Mouse (Mus musculus) spleen, adult 2 months (tissue): ENCODE results near the gene Dgcr2. TPM values are rescaled to one million over a fixed set of nuclear protein-coding genes. Genes with fewer than 3 reads are reported as not detected.
A peak's percentile ranks its signal among the peaks of the same experiment; 100 is the strongest.

Experiments used
- DNase-seq, 2 experiments: peaks; one replicate each; pipeline versions ENCODE4 v3.0.0 to v3.0.0-alpha.2; 2012 to 2021; ENCODE audit warnings: low spot score in 2 of 2, low read depth in 1 of 2
- H3K27ac ChIP-seq: fragments of 200-500 bp; 2 replicates; pipeline ENCODE4 v1.5.1; 2012; ENCODE audit warnings: low read length, inconsistent platforms; ENCODE audit not compliant: insufficient read depth
- H3K27me3 ChIP-seq: fragments of 200-500 bp; 2 replicates; pipeline ENCODE4 v1.6.1; 2012; ENCODE audit warnings: mild to moderate bottlenecking, moderate library complexity, low read length, inconsistent platforms; ENCODE audit not compliant: control insufficient read depth, insufficient read depth
- H3K36me3 ChIP-seq: fragments of 200-500 bp; 2 replicates; pipeline ENCODE4 v1.6.1; 2012; ENCODE audit warnings: mild to moderate bottlenecking, low read length, inconsistent platforms; ENCODE audit not compliant: control insufficient read depth, insufficient read depth
- H3K4me1 ChIP-seq: fragments of 200-500 bp; 2 replicates; pipeline ENCODE4 v1.6.1; 2011; ENCODE audit warnings: inconsistent platforms; ENCODE audit not compliant: control insufficient read depth, insufficient read depth, insufficient read length
- H3K4me3 ChIP-seq: fragments of 200-500 bp; 2 replicates; pipeline ENCODE4 v1.5.1; 2011; ENCODE audit warnings: mild to moderate bottlenecking, inconsistent platforms; ENCODE audit not compliant: insufficient read depth, insufficient read length; ENCODE audit errors: extremely low read depth
- CTCF ChIP-seq: fragments of 200-500 bp; IDR thresholded peaks from 2 replicates; pipeline ENCODE4 v1.5.1; 2011; ENCODE audit warnings: mild to moderate bottlenecking, inconsistent platforms; ENCODE audit not compliant: insufficient read depth, insufficient read length, insufficient replicate concordance; ENCODE audit errors: extremely low read depth
- POLR2A ChIP-seq: fragments of 200-500 bp; IDR thresholded peaks from 2 replicates; pipeline ENCODE4 v1.6.1; 2011; ENCODE audit warnings: low read depth, low read length, inconsistent platforms
- WGBS: fragments of 180-500 bp; shearing (Covaris S2); methylation state at CpG from one replicate; pipeline ENCODE4 v1.1.7; 2018; 5-methylcytosine and 5-hydroxymethylcytosine counted together
- polyA plus RNA-seq: library from polyadenylated mRNA; depleted of rRNA; stranded (reverse); fragments of >200 nt; gene quantifications from 2 replicates; pipeline ENCODE4 v1.2.3, GENCODE M21; 2012

The Dgcr2 gene
- polyA plus RNA-seq, 1 experiment = 57.7 TPM

DNA sequence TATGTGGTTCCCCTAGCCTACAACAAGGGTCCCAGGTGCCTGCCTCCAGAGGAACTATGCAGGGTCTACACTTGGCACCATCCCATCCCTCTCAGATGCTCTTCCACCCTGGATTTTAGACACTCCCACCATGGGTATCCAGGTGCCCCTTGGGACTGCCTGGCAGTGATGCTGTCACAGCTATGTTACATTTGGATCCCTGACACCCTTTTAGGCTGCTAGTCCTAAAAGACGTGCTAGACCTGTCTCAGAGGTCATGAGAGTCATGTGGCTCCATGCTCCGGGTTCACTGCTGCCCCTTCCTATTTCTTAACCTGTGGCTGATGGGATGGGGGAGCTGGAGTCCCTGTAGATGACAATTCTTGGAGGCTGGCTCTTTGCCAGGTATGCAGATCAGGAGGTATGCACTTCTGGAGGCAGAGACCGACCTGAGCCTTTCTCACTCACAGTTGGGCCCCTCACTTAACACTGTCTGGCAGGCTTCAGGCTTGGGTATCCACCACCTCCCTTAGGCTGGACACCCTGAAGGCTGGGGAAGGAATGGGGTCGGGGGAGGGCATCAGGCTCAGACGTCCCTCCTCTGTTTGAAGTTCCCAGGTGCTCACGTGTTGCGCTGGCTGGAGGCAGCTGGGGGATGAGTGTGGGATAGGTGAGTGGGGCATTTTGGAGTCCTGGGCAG is 96.4 kb downstream of the Dgcr2 start:
- no peak overlapping the region for H3K4me3 ChIP-seq
- WGBS = 24% methylated on average over 7 of the region's 7 CpGs
- peaks cover 28% of the 10 kb centered on the region for H3K4me1 ChIP-seq
- no peak for DNase-seq
- peaks cover 47% of the 10 kb centered on the region for H3K27me3 ChIP-seq
- no peak overlapping the region for H3K27ac ChIP-seq
- TF ChIP-seq CTCF = no peak
- no peak for TF ChIP-seq POLR2A
- H3K36me3 ChIP-seq = no peaks in the 10 kb centered on the region

DNA sequence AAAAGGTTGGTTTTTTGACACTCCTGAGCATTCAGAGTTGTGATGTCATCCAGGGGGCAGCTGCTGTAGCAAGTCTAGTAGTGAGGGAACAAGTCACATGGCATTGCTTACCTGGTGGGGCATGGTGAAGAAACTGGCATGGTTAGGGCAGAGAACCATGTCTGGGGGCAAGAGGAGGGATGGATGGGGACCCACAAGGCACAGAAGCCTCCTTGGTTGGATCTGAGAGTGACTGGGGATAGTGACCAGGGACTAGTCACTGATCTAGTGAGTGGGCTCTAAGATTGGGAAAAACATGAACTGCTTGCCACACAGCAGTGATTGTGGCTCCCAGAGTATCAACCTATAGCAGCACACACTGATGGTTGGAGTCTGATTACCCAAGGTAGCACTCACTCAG is 98.8 kb downstream of the Dgcr2 start:
- no peak overlapping the region for H3K4me3 ChIP-seq
- no peaks in the 10 kb centered on the region for H3K36me3 ChIP-seq
- peaks cover 41% of the 10 kb centered on the region for H3K27me3 ChIP-seq
- no peak for TF ChIP-seq CTCF
- TF ChIP-seq POLR2A = no peak
- peaks cover 22% of the 10 kb centered on the region for H3K4me1 ChIP-seq
- H3K27ac ChIP-seq = no peak overlapping the region
- no peak for DNase-seq

DNA sequence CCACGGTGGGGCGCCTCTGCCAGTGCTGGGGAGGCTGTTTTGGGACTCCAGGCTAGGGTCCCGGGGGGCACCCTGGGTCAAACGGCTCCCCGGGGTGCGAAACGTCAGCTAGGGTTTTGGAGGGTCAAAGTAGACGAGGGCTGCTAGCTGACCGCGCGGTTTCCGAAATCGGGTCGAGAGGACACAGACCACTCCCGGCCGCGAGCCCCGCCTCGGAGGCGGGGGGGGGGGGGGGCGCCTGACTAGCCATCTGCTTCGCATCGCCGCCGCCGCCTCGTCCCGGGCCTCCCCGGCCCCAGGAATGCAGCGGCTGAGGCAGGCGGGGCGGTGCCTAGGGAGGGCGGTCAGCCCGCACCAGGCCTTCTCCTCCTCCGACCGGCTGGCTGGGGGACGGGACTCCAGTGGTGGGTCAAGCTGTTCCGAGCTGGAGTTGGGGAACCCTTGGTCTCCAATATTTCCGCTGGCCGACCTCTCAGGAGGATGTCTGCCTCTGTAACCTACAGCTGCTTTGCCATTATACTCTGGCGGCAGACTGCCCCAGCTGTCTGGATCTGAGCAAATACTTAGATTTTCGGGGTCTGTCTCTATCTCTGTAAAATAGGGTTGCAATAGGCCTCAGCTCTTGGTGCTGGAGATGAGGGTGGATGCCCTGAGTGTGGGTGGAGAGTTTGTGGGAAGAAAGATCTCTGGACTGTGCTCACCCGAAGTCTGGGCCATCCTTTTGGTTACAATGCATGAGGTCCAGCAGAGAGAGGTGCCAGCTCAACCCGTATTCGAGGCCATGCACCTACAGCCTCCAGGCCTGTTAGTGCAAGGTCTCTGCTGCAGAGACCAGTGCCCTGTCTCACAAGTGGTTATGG is 99.8 kb downstream of the Dgcr2 start:
- no peaks in the 10 kb centered on the region for H3K36me3 ChIP-seq
- WGBS = 15% methylated on average over 33 of the region's 45 CpGs
- no peak for DNase-seq
- H3K4me1 ChIP-seq = peaks cover 16% of the 10 kb centered on the region
- H3K27ac ChIP-seq = peak overlapping the region; percentile 6; the same call in 1 of the 2 replicates
- peak overlapping the region; percentile 15; the same call in 1 of the 2 replicates for H3K4me3 ChIP-seq
- peaks cover 32% of the 10 kb centered on the region for H3K27me3 ChIP-seq
- no peak for TF ChIP-seq POLR2A
- no peak for TF ChIP-seq CTCF

DNA sequence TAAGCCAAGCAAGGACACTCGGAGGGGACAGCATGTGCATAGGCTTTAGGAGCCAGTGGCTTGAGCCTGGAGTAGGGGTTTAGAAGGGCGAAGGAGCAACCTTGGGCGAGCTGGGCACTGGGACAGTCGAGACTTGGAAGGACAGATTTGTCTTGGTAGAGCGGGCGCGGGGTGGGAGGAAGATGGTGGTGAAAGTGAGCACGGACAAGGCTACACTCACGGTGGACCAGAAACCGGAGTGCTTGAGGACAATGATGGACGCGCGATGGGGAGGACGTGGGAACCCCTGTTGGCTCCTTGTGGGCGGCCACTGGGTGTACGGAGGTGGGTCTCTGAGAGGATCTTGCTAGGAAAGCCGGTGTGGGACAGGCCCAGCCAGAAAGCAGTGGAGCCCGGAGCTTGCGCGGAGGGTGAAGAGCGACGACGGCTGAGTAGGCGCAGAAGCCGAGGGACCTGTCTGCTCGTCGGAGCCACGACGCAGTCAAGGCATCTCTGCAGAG is 100.5 kb downstream of the Dgcr2 start:
- Histone ChIP-seq H3K4me1 (peaks cover 9% of the 10 kb centered on the region; the same call in 1 of the 2 replicates), H3K36me3 (no peaks in the 10 kb centered on the region), H3K4me3 (peak overlapping the region; percentile 39; the same call in 1 of the 2 replicates), H3K27me3 (peaks cover 26% of the 10 kb centered on the region), H3K27ac (peak overlapping the region; percentile 6)
- 15% methylated on average over 29 of the region's 29 CpGs for WGBS
- TF ChIP-seq POLR2A = no peak
- no peak for DNase-seq

DNA sequence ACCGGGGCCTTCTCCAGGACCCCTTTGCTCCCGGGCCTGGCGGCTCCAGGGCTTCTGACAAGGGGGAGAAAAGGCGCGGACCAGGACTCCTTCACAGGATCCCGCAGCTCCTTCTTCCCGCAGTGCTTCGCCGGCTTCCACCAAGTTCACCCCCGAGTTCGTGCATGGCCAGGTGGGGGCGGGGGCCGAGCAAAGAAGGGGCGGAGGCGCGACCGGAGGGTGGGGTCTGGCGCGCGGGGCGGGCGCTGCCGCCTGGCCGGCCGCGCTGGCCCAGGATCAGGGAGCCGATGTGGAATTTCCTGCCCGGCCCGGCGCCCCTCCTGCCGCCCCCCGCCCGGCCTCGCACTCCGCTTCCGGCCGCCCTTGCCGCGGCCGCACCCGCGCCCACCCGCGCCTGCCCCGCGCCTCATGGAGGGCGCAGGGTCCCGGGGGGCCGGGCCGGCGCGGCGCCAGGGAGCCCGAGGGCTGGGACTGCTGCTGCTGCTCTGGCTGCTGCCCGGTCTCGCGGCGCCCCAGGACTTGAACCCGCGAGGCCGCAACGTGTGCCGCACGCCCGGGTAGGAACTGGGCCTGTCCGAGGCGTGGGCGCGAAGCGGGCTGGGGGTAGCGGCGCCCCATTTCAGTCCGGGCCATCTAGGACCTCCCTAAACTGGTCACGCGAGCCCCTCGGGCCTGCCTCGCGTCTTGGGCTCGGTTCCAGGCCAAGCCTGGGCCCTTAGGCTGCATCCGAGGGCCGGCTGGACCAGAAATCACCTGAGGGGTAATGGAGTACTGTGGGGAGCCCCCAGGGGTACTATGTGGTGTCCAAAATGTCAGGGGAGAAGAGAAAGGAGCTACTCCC is 101.2 kb downstream of the Dgcr2 start, which contains the start of gene Scarf2:
Gene Scarf2 (plus strand): TSS at position 312 of the 841 bp plus-strand sequence.
- no peak for DNase-seq
- WGBS = 5% methylated on average over 63 of the region's 81 CpGs
- Histone ChIP-seq H3K4me3 (peak within 1 kb of the TSS; percentile 39; the same call in 1 of the 2 replicates), H3K27me3 (peaks cover 26% of the 10 kb centered on the region), H3K27ac (peak within 1 kb of the TSS; percentile 6), H3K36me3 (no peaks in the 10 kb centered on the region), H3K4me1 (peaks cover 6% of the 10 kb centered on the region; the same call in 1 of the 2 replicates)
- no peak for TF ChIP-seq CTCF
- no peak for TF ChIP-seq POLR2A

DNA sequence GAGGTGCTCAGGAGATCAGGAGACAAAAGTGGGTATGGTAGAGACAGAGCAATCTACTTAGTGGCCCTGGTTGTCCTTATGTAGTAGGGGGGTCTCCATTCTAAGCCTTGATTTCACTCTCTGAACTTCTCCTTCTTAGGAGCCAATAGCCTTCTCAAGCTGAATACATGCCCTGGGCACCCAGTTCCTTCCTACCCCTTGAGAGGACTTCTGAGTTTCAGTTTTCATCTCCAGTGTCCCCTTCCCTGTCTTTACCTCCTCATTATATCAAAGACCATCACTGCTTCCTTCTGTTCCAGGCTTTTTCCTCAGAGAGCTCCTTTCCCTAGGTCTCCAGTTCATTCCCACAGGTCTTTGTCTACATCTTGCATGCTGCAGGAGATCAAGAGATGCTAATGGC is 101.8 kb downstream of the Dgcr2 start:
- peaks cover 23% of the 10 kb centered on the region for H3K27me3 ChIP-seq
- no peak for DNase-seq
- no peak overlapping the region for H3K27ac ChIP-seq
- peaks cover 6% of the 10 kb centered on the region; the same call in 1 of the 2 replicates for H3K4me1 ChIP-seq
- no peaks in the 10 kb centered on the region for H3K36me3 ChIP-seq
- H3K4me3 ChIP-seq = no peak overlapping the region
- no peak for TF ChIP-seq CTCF
- no peak for TF ChIP-seq POLR2A
